Mouse (Mus musculus): ENCODE results near the gene Rtl9. TPM values are rescaled to one million over a fixed set of nuclear protein-coding genes. Genes with fewer than 3 reads are reported as not detected.

Rtl9 gene
- total RNA-seq (2021), result under 1 TPM; 0.11 to 0.19 TPM
- long read RNA-seq, experiment 1, result 0 reads
- long read RNA-seq, experiment 2, result 0 reads

GRCm38 (mm10) chrX:143099044-143099754, at the start of gene Rtl9:
Rtl9 (plus strand) TSS chrX:143099594.
- peak; percentile 7 for DNase-seq (ENCODE audit: low spot score)

GRCm38 (mm10) chrX:143051478-143051877, 47.9 kb upstream of the Rtl9 start:
- DNase-seq (ENCODE audit: low spot score), result peak; percentile 35

- no peak for DNase-seq (ENCODE audit: low spot score)
Observed at GRCm38 (mm10) chrX:143051921-143052320, 47.5 kb upstream of the Rtl9 start.

- peak; percentile 71 for DNase-seq (ENCODE audit: low spot score)
Observed at GRCm38 (mm10) chrX:143058829-143059228, 40.6 kb upstream of the Rtl9 start.

GRCm38 (mm10) chrX:143062641-143063355, 36.6 kb upstream of the Rtl9 start:
- no peak for DNase-seq (ENCODE audit: low spot score)

GRCm38 (mm10) chrX:143063780-143064179, 35.6 kb upstream of the Rtl9 start:
- peak; percentile 7 for DNase-seq (ENCODE audit: low spot score)

GRCm38 (mm10) chrX:143064288-143064687, 35.1 kb upstream of the Rtl9 start:
- DNase-seq (ENCODE audit: low spot score), result no peak

GRCm38 (mm10) chrX:143066320-143067114, 32.9 kb upstream of the Rtl9 start:
- DNase-seq (ENCODE audit: low spot score), result peak; percentile 60

- DNase-seq (ENCODE audit: low spot score), result no peak
Observed at GRCm38 (mm10) chrX:143067115-143067514, 32.3 kb upstream of the Rtl9 start.

GRCm38 (mm10) chrX:143067576-143067975, 31.8 kb upstream of the Rtl9 start:
- no peak for DNase-seq (ENCODE audit: low spot score)

GRCm38 (mm10) chrX:143080458-143081336, 18.7 kb upstream of the Rtl9 start:
- DNase-seq (ENCODE audit: low spot score), result no peak

GRCm38 (mm10) chrX:143082732-143083131, 16.7 kb upstream of the Rtl9 start:
- DNase-seq (ENCODE audit: low spot score), result no peak

GRCm38 (mm10) chrX:143088225-143088624, 11.2 kb upstream of the Rtl9 start:
- no peak for DNase-seq (ENCODE audit: low spot score)

- DNase-seq (ENCODE audit: low spot score), result no peak
Observed at GRCm38 (mm10) chrX:143090904-143091588, 8.3 kb upstream of the Rtl9 start.

GRCm38 (mm10) chrX:143097551-143097950, 1.8 kb upstream of the Rtl9 start:
- peak; percentile 40 for DNase-seq (ENCODE audit: low spot score)

- DNase-seq (ENCODE audit: low spot score), result no peak
Observed at GRCm38 (mm10) chrX:143103146-143103545, 3.8 kb downstream of the Rtl9 start.

- DNase-seq (ENCODE audit: low spot score), result no peak
Observed at GRCm38 (mm10) chrX:143105866-143106265, 6.5 kb downstream of the Rtl9 start.

- no peak for DNase-seq (ENCODE audit: low spot score)
Observed at GRCm38 (mm10) chrX:143112546-143112945, 13.2 kb downstream of the Rtl9 start.

Measured in gastrocnemius, adult 18-20 months (tissue).